Mouse (Mus musculus): ENCODE results near the gene Zfp72. TPM values are rescaled to one million over a fixed set of nuclear protein-coding genes. Genes with fewer than 3 reads are reported as not detected.

Gene Zfp72
- total and polyA plus RNA-seq, 2 experiments: 0.10 to 2.8 TPM

DNA sequence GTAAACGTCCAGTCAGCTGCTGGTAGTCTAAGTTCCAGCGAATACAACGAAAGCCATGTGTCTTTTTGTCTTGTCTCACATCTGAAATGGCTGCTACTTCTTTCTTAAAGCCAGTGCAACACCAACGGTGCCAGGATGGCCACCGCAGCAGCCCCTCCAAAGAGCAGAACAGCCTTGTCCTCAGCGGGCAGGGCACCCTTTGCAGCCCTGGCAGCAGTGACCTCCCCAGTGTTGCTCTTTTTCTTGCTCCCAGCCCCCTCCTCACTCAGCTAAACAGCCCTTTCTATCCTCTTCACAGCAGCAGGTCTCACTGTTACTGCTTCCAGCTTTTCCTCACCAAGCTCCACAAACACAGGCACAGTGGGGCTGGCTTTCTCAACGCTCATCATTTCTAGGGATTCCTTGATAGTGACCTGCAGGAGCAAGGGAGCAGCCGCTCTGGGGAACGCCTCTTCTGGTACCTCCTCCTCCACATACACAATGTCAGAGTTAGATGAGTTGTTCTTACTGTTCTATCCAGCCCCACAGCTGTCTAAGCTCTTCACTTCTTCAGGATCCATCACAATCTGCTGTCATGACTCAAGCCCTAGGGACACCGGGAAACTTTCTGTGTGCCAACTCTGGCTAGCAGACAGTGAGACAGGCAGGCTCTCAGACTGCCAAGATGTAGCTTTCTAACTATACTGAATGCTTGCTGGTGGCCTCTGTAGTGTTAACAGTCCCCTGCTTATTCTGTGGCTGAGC, 8.9 kb downstream of the Zfp72 start:
- Histone ChIP-seq H3K36me3 (ENCODE audit: control insufficient read depth, insufficient read depth, low read length) (peaks cover 10% of the 10 kb centered on the region), H3K79me2 (ENCODE audit: control insufficient read depth, insufficient read depth, low read length) (no peaks in the 10 kb centered on the region), H3K27ac (replicated peaks; ENCODE audit: insufficient read depth, low read depth, low read length) (no peak overlapping the region), H3K9ac (ENCODE audit: low read depth, low read length) (no peak overlapping the region), H3K4me1 (ENCODE audit: control insufficient read depth, insufficient read depth, low read length) (no peaks in the 10 kb centered on the region), H3K27me3 (ENCODE audit: control insufficient read depth, insufficient read depth, low read length) (no peaks in the 10 kb centered on the region), H3K4me3 (ENCODE audit: insufficient read depth, low read depth, low read length) (no peak overlapping the region)
- TF ChIP-seq CTCF (IDR thresholded peaks at IDR 0.05; ENCODE audit: low read depth, low read length) (no peak), POLR2A (IDR thresholded peaks at IDR 0.05; ENCODE audit: extremely low read depth, insufficient read depth, low read length) (no peak)
- WGBS: 82% methylated on average over 10 of the region's 10 CpGs
- no peak for DNase-seq (ENCODE audit: extremely low read depth, low read depth, low spot score)

- TF ChIP-seq CTCF (IDR thresholded peaks at IDR 0.05; ENCODE audit: low read depth, low read length): no peak
- TF ChIP-seq POLR2A (IDR thresholded peaks at IDR 0.05; ENCODE audit: extremely low read depth, insufficient read depth, low read length): no peak
- Histone ChIP-seq H3K9ac (ENCODE audit: low read depth, low read length) (peak within 1 kb of the TSS; percentile 10; the same call in 1 of the 2 replicates), H3K27ac (replicated peaks; ENCODE audit: insufficient read depth, low read depth, low read length) (peak within 1 kb of the TSS; percentile 1; the same call in 1 of the 2 replicates), H3K79me2 (ENCODE audit: control insufficient read depth, insufficient read depth, low read length) (no peaks in the 10 kb centered on the region), H3K4me3 (ENCODE audit: insufficient read depth, low read depth, low read length) (peak within 1 kb of the TSS; percentile 19; the same call in 1 of the 2 replicates), H3K4me1 (ENCODE audit: control insufficient read depth, insufficient read depth, low read length) (peaks cover 7% of the 10 kb centered on the region; the same call in 1 of the 2 replicates), H3K27me3 (ENCODE audit: control insufficient read depth, insufficient read depth, low read length) (no peaks in the 10 kb centered on the region), H3K36me3 (ENCODE audit: control insufficient read depth, insufficient read depth, low read length) (peaks cover 6% of the 10 kb centered on the region)
- DNase-seq (ENCODE audit: extremely low read depth, low read depth, low spot score): peak; percentile 74
- WGBS: 13% methylated on average over 8 of the region's 8 CpGs
These were observed 26.8 kb downstream of the Zfp72 start, which contains the start of gene Lrrc14b for GRCm38 (mm10) chr13:74363859-74364235. Gene Lrrc14b, minus strand, starts transcription at chr13:74364005.

- Histone ChIP-seq H3K36me3 (ENCODE audit: control insufficient read depth, insufficient read depth, low read length) (peaks cover 10% of the 10 kb centered on the region), H3K79me2 (ENCODE audit: control insufficient read depth, insufficient read depth, low read length) (no peaks in the 10 kb centered on the region), H3K27ac (replicated peaks; ENCODE audit: insufficient read depth, low read depth, low read length) (peak overlapping the region; percentile 1; the same call in 1 of the 2 replicates), H3K4me1 (ENCODE audit: control insufficient read depth, insufficient read depth, low read length) (peaks cover 7% of the 10 kb centered on the region; the same call in 1 of the 2 replicates), H3K4me3 (ENCODE audit: insufficient read depth, low read depth, low read length) (peak overlapping the region; percentile 19; the same call in 1 of the 2 replicates), H3K9ac (ENCODE audit: low read depth, low read length) (peak overlapping the region; percentile 10; the same call in 1 of the 2 replicates), H3K27me3 (ENCODE audit: control insufficient read depth, insufficient read depth, low read length) (no peaks in the 10 kb centered on the region)
- TF ChIP-seq CTCF (IDR thresholded peaks at IDR 0.05; ENCODE audit: low read depth, low read length) (no peak), POLR2A (IDR thresholded peaks at IDR 0.05; ENCODE audit: extremely low read depth, insufficient read depth, low read length) (no peak)
- DNase-seq (ENCODE audit: extremely low read depth, low read depth, low spot score): peak; percentile 48
- 70% methylated on average over 13 of the region's 13 CpGs for WGBS
These were observed 27.3 kb downstream of the Zfp72 start for GRCm38 (mm10) chr13:74363176-74363858.

- TF ChIP-seq POLR2A (IDR thresholded peaks at IDR 0.05; ENCODE audit: extremely low read depth, insufficient read depth, low read length) (no peak), CTCF (IDR thresholded peaks at IDR 0.05; ENCODE audit: low read depth, low read length) (no peak)
- Histone ChIP-seq H3K36me3 (ENCODE audit: control insufficient read depth, insufficient read depth, low read length) (peaks cover 16% of the 10 kb centered on the region), H3K9ac (ENCODE audit: low read depth, low read length) (no peak overlapping the region), H3K27ac (replicated peaks; ENCODE audit: insufficient read depth, low read depth, low read length) (no peak overlapping the region), H3K79me2 (ENCODE audit: control insufficient read depth, insufficient read depth, low read length) (no peaks in the 10 kb centered on the region), H3K4me1 (ENCODE audit: control insufficient read depth, insufficient read depth, low read length) (peaks cover 7% of the 10 kb centered on the region; the same call in 1 of the 2 replicates), H3K27me3 (ENCODE audit: control insufficient read depth, insufficient read depth, low read length) (no peaks in the 10 kb centered on the region), H3K4me3 (ENCODE audit: insufficient read depth, low read depth, low read length) (no peak overlapping the region)
- WGBS: 65% methylated on average over 2 of the region's 2 CpGs
- DNase-seq (ENCODE audit: extremely low read depth, low read depth, low spot score): no peak
These were observed 28.4 kb downstream of the Zfp72 start for GRCm38 (mm10) chr13:74362218-74362617.

GRCm38 (mm10) chr13:74356491-74356890, 34.1 kb downstream of the Zfp72 start:
- no peaks in the 10 kb centered on the region for H3K27me3 ChIP-seq (ENCODE audit: control insufficient read depth, insufficient read depth, low read length)
- TF ChIP-seq CTCF (IDR thresholded peaks at IDR 0.05; ENCODE audit: low read depth, low read length): no peak
- TF ChIP-seq POLR2A (IDR thresholded peaks at IDR 0.05; ENCODE audit: extremely low read depth, insufficient read depth, low read length): no peak
- no peaks in the 10 kb centered on the region for H3K79me2 ChIP-seq (ENCODE audit: control insufficient read depth, insufficient read depth, low read length)
- no peak overlapping the region for H3K27ac ChIP-seq (replicated peaks; ENCODE audit: insufficient read depth, low read depth, low read length)
- H3K36me3 ChIP-seq (ENCODE audit: control insufficient read depth, insufficient read depth, low read length): peaks cover 42% of the 10 kb centered on the region
- no peaks in the 10 kb centered on the region for H3K4me1 ChIP-seq (ENCODE audit: control insufficient read depth, insufficient read depth, low read length)
- no peak for DNase-seq (ENCODE audit: extremely low read depth, low read depth, low spot score)
- 94% methylated on average over 13 of the region's 13 CpGs for WGBS
- H3K9ac ChIP-seq (ENCODE audit: low read depth, low read length): no peak overlapping the region
- H3K4me3 ChIP-seq (ENCODE audit: insufficient read depth, low read depth, low read length): no peak overlapping the region
